Mouse (Mus musculus) ES-Bruce4 (cell line): ENCODE results near the gene Ulk4. TPM values are rescaled to one million over a fixed set of nuclear protein-coding genes. Genes with fewer than 3 reads are reported as not detected.

Source experiments
- H3K27ac ChIP-seq: 2 replicates; pipeline ENCODE4 v1.5.1; 2012; ENCODE audit warnings: low read length, inconsistent platforms; ENCODE audit not compliant: insufficient read depth
- H3K27me3 ChIP-seq: 2 replicates; pipeline ENCODE4 v1.6.1; 2012; ENCODE audit warnings: mild to moderate bottlenecking, low read length, inconsistent platforms; ENCODE audit not compliant: control insufficient read depth, poor library complexity, insufficient read depth, severe bottlenecking
- H3K36me3 ChIP-seq: 2 replicates; pipeline ENCODE4 v1.6.1; 2012; ENCODE audit warnings: inconsistent platforms, mild to moderate bottlenecking, low read length, moderate library complexity; ENCODE audit not compliant: control insufficient read depth, poor library complexity, insufficient read depth, severe bottlenecking
- H3K4me1 ChIP-seq: one replicate; pipeline ENCODE4 v1.8.1; 2011; ENCODE audit warnings: low read length; ENCODE audit not compliant: control insufficient read depth, insufficient read depth
- H3K4me3 ChIP-seq: 2 replicates; pipeline ENCODE4 v1.5.1; 2011; ENCODE audit warnings: low read depth, mild to moderate bottlenecking, low read length
- H3K9ac ChIP-seq: 2 replicates; pipeline ENCODE4 v1.6.1; 2012; ENCODE audit warnings: low read depth, mild to moderate bottlenecking, inconsistent platforms; ENCODE audit not compliant: poor library complexity, severe bottlenecking
- H3K9me3 ChIP-seq: replicated peaks from 2 replicates; pipeline ENCODE4 v1.6.1; 2012; ENCODE audit warnings: mild to moderate bottlenecking, low read length, inconsistent platforms; ENCODE audit not compliant: control insufficient read depth, poor library complexity, insufficient read depth, severe bottlenecking
- CTCF ChIP-seq: IDR thresholded peaks from one replicate; pipeline ENCODE4 v1.8.1; 2011; ENCODE audit warnings: low read depth, low read length
- EP300 ChIP-seq: IDR thresholded peaks from 2 replicates; pipeline ENCODE4 v1.6.1; 2011; ENCODE audit warnings: low read depth, low read length; ENCODE audit not compliant: insufficient read depth
- POLR2A ChIP-seq: IDR thresholded peaks from one replicate; pipeline ENCODE4 v1.8.1; 2011; ENCODE audit warnings: low read length; ENCODE audit not compliant: insufficient read depth
- polyA plus RNA-seq: library from polyadenylated mRNA; stranded (reverse); fragments of >200 nt; gene quantifications from 2 replicates; pipeline ENCODE4 v1.2.4, GENCODE M21; 2011; ENCODE audit warnings: low read depth; ENCODE audit not compliant: missing spikeins, insufficient read depth, insufficient read length

Gene Ulk4
- polyA plus RNA-seq, 1 experiment, result 3.3 TPM

DNA sequence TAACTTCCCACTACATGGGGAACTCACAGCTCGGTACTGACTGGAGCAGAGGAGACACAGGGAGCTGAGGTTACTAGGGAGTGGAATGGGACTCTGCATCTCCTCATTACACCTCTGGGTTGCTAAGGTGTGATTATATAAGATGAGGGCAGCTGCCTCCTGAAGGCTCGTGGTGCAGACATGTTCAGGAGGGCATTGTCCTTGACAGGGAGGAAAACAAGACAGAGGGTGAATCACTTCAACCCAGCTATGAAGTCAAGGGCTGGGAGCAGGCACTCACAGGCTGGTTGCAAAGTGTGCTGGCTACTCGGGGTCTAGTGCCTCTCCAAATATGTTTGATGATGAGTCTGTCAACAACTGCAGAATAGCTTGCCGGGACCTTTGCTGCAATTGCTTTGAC lies 290.0 kb downstream of the Ulk4 start:
- Histone ChIP-seq H3K27me3 (no peaks in the 10 kb centered on the region), H3K4me1 (no peaks in the 10 kb centered on the region), H3K9me3 (no peaks in the 10 kb centered on the region), H3K36me3 (no peaks in the 10 kb centered on the region), H3K9ac (no peak overlapping the region), H3K4me3 (no peak overlapping the region), H3K27ac (no peak overlapping the region)
- TF ChIP-seq EP300, result no peak
- no peak for TF ChIP-seq POLR2A
- no peak for TF ChIP-seq CTCF

DNA sequence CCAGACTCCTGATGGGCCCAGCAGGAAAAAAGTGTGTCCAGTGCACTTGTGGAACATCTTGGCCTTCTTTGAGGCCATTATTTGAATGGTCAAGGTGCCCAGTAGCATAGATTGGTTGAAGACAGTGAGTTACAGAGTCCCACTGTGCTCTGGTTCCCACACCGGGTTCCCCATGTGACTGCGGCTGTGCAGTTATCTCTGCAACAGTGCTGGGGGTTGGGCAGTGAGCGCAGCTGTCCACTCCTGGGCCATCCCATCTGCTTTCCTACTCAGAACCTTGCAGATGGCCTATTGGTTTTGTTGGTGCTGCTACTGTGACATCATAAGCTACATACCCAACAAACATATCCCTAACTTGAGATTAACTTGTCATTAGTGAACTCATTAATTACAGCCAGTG lies 290.7 kb downstream of the Ulk4 start:
- H3K4me3 ChIP-seq, result no peak overlapping the region
- no peaks in the 10 kb centered on the region for H3K27me3 ChIP-seq
- H3K27ac ChIP-seq, result no peak overlapping the region
- no peak overlapping the region for H3K9ac ChIP-seq
- no peaks in the 10 kb centered on the region for H3K9me3 ChIP-seq
- H3K4me1 ChIP-seq, result no peaks in the 10 kb centered on the region
- no peak for TF ChIP-seq EP300
- H3K36me3 ChIP-seq, result no peaks in the 10 kb centered on the region

DNA sequence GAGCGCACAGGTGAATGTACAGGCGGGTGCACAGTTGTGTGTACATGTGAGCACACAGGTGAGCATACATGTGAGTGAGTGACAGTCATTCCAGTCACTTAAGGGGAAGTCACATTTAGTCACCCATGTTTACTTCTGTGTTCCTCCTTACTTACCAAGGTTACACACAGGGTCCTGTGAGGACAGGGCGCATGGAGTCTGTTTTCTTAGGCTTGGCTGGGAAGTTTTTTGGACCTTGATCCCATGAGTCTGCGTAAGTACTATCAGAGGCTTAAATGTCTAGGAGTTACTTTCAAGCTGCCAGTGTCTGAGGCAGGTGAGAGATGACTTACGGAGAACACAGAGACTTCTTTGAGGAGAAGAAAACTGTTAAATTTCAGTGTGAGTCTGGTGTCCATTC lies 291.5 kb downstream of the Ulk4 start:
- no peak overlapping the region for H3K9ac ChIP-seq
- no peaks in the 10 kb centered on the region for H3K36me3 ChIP-seq
- H3K9me3 ChIP-seq, result no peaks in the 10 kb centered on the region
- no peak overlapping the region for H3K27ac ChIP-seq
- no peak overlapping the region for H3K4me3 ChIP-seq
- H3K4me1 ChIP-seq, result no peaks in the 10 kb centered on the region
- H3K27me3 ChIP-seq, result no peaks in the 10 kb centered on the region
- TF ChIP-seq CTCF (no peak), EP300 (no peak), POLR2A (no peak)

DNA sequence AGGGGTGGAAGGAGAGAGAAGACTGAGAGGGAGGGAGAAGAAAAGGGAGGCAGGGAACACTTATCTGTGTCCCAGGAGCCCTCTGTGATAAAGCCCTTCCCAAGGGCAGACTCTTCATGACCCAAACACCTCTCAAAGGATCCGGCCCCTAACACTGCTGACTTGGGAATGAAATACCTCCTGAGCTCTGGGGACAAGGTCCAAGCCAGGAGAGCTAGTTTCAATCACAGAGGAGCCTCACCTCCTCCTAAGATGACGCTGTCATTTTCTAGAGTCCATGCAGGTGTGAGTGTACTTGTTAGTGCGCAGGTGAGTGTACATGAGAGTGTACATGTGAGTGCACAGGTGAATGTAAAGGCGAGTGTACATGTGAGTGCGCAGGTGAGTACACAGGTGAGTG lies 292.0 kb downstream of the Ulk4 start:
- Histone ChIP-seq H3K27ac (no peak overlapping the region), H3K9me3 (no peaks in the 10 kb centered on the region), H3K36me3 (no peaks in the 10 kb centered on the region), H3K27me3 (no peaks in the 10 kb centered on the region), H3K9ac (no peak overlapping the region), H3K4me1 (no peaks in the 10 kb centered on the region), H3K4me3 (no peak overlapping the region)
- TF ChIP-seq POLR2A, result no peak

DNA sequence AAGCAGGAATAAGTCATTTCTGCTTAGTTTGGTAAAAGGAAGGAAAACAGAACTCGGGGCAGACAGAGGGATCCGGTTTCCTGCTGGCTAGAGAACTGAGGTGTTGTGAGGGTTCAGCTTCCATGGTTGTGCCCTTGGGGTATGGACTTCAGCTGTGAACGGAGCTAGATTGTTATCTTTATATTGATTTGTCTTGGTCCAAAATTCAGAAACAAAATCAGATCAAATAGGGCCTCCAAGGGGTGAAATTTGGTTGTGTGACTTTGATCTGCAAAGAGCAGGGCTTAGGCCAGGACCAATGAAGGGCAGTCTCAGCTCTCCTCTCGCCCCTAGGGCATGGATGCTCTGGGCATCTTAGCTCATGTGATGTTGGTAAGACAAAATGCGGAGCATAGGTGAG lies 292.5 kb downstream of the Ulk4 start:
- Histone ChIP-seq H3K9ac (no peak overlapping the region), H3K27me3 (no peaks in the 10 kb centered on the region), H3K4me3 (no peak overlapping the region), H3K9me3 (no peaks in the 10 kb centered on the region), H3K36me3 (no peaks in the 10 kb centered on the region), H3K4me1 (no peaks in the 10 kb centered on the region), H3K27ac (no peak overlapping the region)
- TF ChIP-seq EP300 (no peak), CTCF (no peak), POLR2A (no peak)

DNA sequence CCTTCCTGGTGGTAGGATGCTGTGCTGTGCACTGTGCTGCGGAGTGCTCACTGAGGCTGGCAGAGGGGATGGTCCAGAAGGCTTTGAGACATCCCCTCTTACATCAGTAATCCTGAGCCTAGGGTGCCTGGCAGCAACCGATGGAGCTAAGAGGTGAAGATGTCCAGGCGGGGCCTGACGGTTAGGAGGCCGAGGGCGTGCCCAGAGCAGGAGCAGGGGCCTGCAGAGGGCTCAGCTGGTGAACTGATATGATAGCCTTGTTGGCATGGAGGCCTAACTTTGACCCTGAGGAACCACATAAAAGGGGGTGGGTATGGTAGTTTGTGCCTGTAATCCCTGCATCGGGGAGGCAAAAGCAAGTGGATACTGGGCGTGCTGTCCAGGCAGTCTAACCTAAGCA lies 293.1 kb downstream of the Ulk4 start:
- no peaks in the 10 kb centered on the region for H3K4me1 ChIP-seq
- H3K4me3 ChIP-seq, result no peak overlapping the region
- H3K9ac ChIP-seq, result no peak overlapping the region
- TF ChIP-seq POLR2A (no peak), CTCF (no peak), EP300 (no peak)
- no peak overlapping the region for H3K27ac ChIP-seq
- no peaks in the 10 kb centered on the region for H3K27me3 ChIP-seq
- H3K9me3 ChIP-seq, result no peaks in the 10 kb centered on the region
- no peaks in the 10 kb centered on the region for H3K36me3 ChIP-seq

DNA sequence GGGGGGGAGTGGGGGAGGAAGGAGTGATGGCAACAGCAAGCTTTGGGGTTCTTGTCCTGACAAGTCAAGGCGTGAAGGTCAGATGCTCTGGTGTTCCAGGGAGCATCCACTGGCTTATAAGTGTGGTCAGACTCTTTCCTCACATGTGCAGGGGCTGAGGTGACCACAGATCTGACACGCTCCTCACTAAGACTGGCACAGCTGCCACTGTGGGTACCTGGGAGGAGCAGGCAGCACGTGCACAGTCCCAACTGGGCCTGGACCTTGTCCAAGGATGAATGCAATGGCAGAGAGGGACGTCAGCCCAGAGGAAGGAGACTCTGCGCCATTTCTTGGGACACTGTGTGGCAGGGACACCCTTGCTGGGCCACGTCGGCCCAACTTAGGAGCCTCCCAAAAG lies 295.2 kb downstream of the Ulk4 start:
- H3K27ac ChIP-seq, result no peak overlapping the region
- H3K9ac ChIP-seq, result no peak overlapping the region
- H3K36me3 ChIP-seq, result no peaks in the 10 kb centered on the region
- H3K4me1 ChIP-seq, result no peaks in the 10 kb centered on the region
- no peaks in the 10 kb centered on the region for H3K27me3 ChIP-seq
- no peak overlapping the region for H3K4me3 ChIP-seq
- TF ChIP-seq POLR2A, result no peak
- TF ChIP-seq CTCF, result no peak
- TF ChIP-seq EP300, result no peak
- H3K9me3 ChIP-seq, result no peaks in the 10 kb centered on the region
